Mouse (Mus musculus) fat pad, adult 2 months (tissue): ENCODE measurements around the gene Add1.

Experiments
- DNase-seq: peaks from one replicate; pipeline ENCODE4 v3.0.0-alpha.2; 2011; ENCODE audit warnings: low read depth, low spot score; ENCODE audit errors: extremely low read depth

Add1 gene

DNA sequence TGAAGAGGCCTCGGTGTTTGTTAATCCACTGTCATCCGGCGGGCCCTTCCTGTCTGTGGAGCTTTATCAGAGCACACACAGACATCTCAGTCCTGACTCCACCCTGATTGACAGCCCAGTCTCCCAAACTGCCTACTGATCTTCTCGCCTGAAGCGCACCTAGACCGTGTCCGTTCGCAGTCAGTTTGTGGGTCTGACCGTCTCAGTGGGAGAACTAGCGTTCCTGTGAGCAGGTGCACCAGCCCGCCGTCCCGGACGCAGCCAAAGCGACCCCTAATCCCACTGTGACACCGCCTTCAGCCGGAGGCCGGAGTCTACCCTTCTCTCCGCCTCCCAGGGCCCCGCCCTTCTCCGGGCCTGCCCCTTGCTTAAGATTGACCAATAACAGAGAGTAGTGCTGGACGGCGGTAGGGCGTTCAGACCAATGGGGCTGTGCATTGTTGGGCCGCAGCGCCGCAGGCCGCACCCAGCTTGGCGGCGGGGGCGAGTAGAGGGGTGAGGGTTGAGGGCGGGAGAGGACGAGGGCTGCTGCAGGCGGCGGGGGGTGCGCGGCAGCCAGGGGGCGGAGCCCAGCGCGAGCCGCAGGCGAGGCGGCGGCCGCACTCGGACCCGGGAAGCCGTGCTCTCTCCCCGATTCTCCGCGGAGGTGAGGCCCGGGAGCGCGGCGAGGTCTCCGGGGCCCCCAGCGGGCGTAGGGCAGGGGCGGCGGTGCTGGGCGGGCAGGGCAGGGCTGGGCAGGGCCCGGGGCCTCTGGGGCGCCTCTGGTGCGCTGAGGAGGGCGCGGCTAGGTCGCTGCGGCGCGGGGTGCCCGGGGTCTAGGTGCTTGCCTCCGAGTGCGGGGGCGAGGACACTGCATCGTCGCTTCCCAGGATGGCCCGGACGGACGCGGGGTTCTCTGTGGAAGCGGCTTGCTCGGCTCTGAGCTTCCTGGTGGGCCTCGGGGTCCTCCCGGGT lies at the start of gene Add1:
Gene Add1, plus strand, starts transcription at position 397 of the 954 bp plus-strand sequence.
- peak; percentile 43 for DNase-seq

DNA sequence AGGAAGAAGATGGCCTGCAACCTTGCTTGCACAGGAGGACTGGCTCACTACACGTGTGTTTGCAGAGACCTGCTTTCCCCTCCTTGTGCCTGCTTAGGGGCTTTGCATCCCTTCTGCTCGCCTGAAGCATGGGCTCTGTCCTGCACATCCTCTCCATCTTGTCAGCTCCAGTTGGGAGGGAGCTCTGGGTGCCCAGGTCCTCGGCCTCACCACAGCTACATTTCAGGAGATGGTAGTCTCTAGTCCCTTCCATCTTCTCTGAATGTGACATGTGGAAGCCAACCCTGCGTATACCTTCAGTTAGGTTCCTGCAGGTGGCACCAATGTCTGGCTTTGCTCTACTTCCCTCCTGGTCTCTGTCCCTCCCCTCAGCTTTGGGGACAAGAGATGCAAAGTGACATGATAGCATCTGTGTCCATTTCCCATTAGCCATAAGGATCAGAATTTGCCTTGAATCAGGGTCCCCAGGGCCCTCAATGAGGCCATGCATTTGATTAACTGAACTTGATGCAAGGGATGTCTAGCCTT lies 49.4 kb upstream of the Add1 start:
- DNase-seq, result no peak

GRCm38 (mm10) chr5:34524511-34524910 lies 49.0 kb upstream of the Add1 start:
- DNase-seq, result no peak

GRCm38 (mm10) chr5:34525663-34526476 lies 47.6 kb upstream of the Add1 start, which contains the start of gene Sh3bp2:
TSS of gene Sh3bp2 (plus strand) at chr5:34525838.
- no peak for DNase-seq

GRCm38 (mm10) chr5:34526477-34526775 lies 47.0 kb upstream of the Add1 start:
- DNase-seq, result no peak

GRCm38 (mm10) chr5:34527352-34527751 lies 46.1 kb upstream of the Add1 start:
- no peak for DNase-seq

DNA sequence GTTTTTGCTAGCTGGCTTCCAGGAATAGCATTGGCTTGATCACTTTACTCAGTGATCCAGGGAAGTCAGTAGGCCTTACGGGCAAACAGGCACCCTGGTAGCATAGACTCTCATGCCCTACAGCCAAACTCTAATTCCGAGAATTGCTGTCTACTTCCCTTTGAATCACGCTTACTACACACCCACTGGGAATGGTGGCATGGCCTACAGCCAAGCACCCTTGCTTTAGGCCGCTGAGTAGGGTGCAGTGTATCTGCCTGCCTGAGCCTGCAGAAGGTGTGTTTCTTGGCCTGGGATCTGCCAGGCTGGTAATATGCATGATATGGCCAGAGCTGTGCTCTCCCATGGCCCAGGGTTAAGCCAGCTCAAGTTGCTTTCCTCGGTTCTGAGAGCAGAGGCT lies 44.7 kb upstream of the Add1 start:
- DNase-seq, result peak; percentile 97

- no peak for DNase-seq
Measured at GRCm38 (mm10) chr5:34530116-34530515, 43.3 kb upstream of the Add1 start.

DNA sequence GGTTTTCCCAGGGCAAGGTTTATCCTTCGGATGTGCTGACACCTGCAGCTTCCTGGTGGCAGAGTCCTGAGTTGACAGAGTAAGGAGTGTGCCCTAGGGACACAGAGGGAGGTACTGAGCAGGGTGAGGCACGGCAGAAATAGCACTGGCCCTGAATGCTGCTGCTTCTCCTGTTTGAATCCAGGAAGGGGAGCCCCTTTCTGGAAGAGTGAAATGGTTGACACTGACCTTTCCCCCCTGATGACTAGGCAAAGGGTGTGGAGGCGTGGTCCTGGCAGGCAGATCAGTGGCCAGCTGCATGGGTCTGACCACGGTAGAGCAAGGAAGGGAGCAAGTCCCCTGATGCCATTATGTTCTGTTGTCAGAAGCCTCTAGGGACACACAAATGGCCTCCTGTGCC lies 42.8 kb upstream of the Add1 start:
- no peak for DNase-seq

DNA sequence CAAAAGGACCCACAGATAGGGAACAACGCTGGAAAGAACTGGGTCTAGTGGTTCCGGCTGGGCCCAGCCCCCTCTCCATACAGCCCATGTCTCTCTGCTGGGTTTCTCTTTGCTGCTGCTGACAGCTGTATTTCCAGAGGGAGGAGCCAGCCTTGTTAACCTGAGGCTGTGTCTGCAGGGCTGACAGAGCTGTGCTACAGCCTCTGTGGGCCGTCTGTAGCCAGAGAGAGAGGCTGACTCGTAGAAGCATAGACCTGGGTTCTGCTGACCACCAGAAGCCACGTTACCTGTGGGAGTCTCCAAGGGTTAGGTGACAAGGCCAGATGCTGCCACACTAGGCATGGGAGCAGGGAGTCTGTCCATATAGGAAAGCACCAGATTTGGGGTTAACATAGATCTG lies 40.4 kb upstream of the Add1 start:
- DNase-seq, result no peak

DNA sequence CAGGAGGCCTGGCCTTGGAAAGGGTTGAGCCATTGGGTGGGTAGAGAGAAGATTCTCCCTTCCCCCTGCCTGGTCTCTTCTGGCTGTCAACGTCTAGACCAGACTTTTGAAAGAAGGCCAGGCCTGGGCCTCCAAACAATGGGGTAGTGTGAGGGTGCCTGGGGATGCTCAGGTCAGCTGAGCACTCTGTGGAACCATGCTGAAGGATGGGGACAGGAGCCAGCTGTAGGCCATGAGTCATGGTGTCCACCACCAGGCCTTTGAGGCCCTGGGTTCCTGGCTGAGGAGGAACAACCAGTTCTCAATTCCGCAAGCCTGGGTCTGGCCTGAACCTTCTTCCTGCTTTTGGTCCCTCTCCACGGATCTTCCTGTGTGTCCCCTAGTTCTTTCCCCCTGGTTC lies 39.6 kb upstream of the Add1 start:
- no peak for DNase-seq

- DNase-seq, result no peak
Measured at GRCm38 (mm10) chr5:34534776-34535581, 38.5 kb upstream of the Add1 start.

- DNase-seq, result no peak
Measured at GRCm38 (mm10) chr5:34535831-34536230, 37.6 kb upstream of the Add1 start.

GRCm38 (mm10) chr5:34538079-34538478 lies 35.4 kb upstream of the Add1 start:
- no peak for DNase-seq

- DNase-seq, result no peak
Measured at GRCm38 (mm10) chr5:34538527-34538926, 34.9 kb upstream of the Add1 start.

DNA sequence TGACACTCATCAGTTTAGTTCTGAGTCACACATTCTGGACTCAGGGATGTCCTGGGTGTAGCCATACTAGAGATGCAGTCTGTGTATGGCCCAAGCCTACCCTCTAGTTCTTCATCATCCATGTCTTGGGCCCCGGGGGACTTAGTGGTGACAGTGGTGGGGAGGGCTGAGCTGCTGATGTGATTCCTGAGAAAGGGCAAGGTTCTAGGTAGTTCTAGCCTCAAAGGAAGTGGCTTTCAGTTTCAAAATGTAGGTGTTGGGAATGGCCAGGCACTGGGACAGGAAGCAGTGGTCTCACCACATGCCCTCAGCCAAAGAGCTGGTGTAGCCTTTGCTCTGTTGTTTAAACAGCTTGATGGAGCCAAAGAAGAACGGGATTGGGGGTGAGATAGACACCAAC lies 34.3 kb upstream of the Add1 start:
- DNase-seq, result no peak

DNA sequence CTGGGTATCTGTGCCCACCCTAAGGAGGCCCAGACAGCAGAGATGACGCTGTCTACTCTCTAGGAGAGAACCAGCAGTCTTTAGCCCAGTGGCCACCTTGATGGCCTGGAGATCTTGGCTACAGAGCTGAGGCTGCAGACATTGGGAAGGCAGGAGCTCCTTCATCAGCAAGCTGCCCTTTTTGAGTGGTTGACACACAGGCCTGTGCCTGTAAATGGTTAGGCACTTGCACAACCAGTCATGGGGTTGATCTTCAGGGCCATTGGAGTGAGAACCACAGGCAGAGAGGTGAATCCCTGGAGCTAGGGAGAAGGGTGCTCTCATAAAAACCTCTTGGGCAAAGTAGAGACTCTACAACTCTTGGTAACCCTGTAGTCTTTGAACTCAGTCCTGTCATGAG lies 31.3 kb upstream of the Add1 start:
- DNase-seq, result no peak

GRCm38 (mm10) chr5:34543114-34543513 lies 30.4 kb upstream of the Add1 start:
- no peak for DNase-seq

DNA sequence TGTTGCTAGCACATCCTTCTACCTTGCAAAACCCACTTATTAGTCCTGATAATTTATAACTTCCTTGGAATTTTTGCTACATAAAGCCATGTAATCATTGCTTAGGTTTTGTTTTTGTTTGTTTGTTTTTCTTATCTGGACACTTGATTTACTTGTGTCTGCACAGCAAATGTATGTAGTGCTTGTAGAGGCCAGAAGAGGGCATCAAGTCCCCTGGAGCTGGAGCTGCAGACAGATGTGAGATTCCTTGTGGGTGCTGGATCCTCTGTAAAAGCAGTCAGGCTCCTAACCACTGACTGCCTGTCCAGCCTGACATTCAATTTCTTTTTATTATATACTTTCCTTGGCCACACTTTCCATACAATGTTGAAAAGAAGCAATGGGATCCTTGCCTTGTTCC lies 26.1 kb upstream of the Add1 start:
- no peak for DNase-seq

GRCm38 (mm10) chr5:34549135-34549482 lies 24.4 kb upstream of the Add1 start:
- no peak for DNase-seq
